In genomic region chr19:48780813-48781212, GRCm38 (mm10) we compare ENCODE assay signal across 16 mouse cellular contexts.
"Had no signal": no experiment of that assay in that cellular context is flagged by ENCODE, and none has a peak within 500 bp of the region (broad histone marks: within the 10 kb centered on the region; RNA-seq: fewer than 3 reads in every experiment).

No protein-coding gene starts in this region.

- H3K4me3 ChIP-seq: liver, embryonic 15.5 days; lung, embryonic 15.5 days; midbrain, embryonic 10.5 days; midbrain, embryonic 12.5 days; neural tube, embryonic 12.5 days; stomach, embryonic 15.5 days had no signal

- H3K4me2 ChIP-seq: liver, embryonic 15.5 days; lung, embryonic 15.5 days; midbrain, embryonic 12.5 days; neural tube, embryonic 12.5 days; stomach, embryonic 15.5 days had no signal

- H3K36me3 ChIP-seq: liver, embryonic 15.5 days; lung, embryonic 15.5 days; midbrain, embryonic 10.5 days; midbrain, embryonic 12.5 days; neural tube, embryonic 12.5 days; stomach, embryonic 15.5 days had no signal

- ATAC-seq: liver, postnatal 0 days; lung, postnatal 0 days; midbrain, embryonic 16.5 days had no signal

- H3K27me3 ChIP-seq: liver, embryonic 15.5 days; lung, embryonic 15.5 days; midbrain, embryonic 12.5 days; neural tube, embryonic 12.5 days; stomach, embryonic 15.5 days had no signal

- DNase-seq: liver, postnatal 0 days; lung, adult 2 months; lung, postnatal 4 days; midbrain, embryonic 14.5 days; right cerebral cortex, postnatal 14 days; thymus, adult 2 months; thymus, postnatal 25 days; thymus, postnatal 4 days had no signal
